Mouse (Mus musculus) layer of hippocampus, postnatal 14 days (tissue): ENCODE measurements at regions not wholly inside any gene's neighbourhood (a gene's known extent, or its start where the extent isn't known, plus 50 kb on each side); places are given as distances from the start of the nearest gene placed in this dataset.
"Not testable (repeated sequence)": the region's sequence is repeated elsewhere in the genome, so short reads cannot be mapped to it uniquely, and the experiment has no call there.

ENCODE experiments used
- DNase-seq, 2 experiments: peaks; one replicate each; pipeline ENCODE4 v3.0.0; 2021 to 2022; ENCODE audit warnings: low spot score in 2 of 2, mixed read lengths in 1 of 2

DNA sequence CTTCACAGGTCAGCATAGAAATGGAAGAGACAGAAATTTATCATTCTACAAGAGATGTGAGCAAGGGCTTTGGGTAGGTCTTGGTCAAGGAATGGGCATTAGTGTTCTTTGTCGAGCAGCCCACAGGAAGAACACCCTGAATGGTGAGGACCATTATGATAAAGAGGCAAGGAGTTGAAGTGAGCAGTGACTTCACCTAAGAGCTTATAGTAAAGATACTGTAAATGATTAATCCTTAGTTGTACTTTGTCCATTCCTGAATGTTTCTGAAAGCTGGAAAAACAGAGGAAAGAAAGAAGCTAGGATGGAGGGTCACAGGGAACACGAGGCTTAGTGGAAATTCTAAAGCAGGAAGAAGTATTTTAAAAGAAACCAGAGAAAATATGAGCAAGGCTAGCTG, 956.9 kb downstream of the Defb40 start:
- no peak for DNase-seq

DNA sequence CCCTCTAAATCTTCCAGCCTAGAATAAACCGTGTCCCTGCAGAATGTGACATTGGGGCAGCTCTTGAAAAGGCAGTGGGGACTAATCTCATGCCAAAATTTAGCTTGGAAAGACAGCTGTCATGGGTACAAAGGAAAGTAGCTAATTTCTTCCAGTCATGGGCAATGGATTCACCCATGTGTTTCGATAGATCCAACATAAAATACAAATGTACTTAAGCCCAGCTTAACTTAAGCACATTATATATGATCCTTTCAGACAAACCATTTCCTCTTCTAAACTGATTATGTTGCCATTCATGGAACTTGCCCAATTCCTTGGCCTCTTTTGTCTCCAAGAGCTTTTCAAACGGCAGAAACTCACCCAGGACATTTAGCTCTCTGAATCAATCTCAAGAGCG, 970.5 kb downstream of the Defb40 start:
- DNase-seq = no peak

DNA sequence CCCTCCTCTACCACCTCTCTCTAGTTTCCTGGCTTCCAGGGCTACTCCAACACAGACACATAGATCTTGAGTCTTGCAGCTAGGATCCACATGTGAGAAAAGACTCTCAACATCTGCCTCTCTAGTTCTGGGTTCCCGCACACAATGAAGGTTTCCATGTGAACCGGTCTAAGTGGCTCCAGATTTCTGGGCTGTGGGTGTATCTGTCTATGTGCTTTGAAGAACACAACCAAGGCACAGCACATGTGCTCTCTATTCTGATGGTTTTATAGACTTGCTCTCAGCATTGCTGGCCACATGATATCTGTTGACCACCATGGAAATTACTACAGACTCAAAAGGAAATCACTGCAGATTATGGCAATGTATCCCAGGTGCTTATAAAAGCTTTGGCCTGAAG, 972.4 kb downstream of the Defb40 start:
- DNase-seq = no peak

DNA sequence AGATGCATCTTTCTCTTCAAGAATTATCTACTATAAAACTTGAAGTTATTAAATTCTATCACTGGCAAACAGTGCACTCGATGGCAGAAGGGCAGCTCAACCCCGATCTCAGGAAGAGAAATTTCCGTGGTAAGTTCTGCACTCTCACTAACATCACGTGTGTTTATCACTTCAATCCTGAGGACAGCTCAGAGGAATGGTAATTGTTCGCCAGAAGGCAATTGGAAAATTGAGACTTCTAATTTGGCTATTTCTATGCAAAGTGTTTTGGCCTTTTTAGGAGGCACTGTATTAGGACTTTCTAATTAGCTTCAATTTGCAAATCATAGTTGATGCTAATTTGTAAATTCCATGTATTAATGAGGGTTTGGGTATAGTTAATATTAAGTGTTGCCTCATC, 977.3 kb downstream of the Defb40 start:
- no peak for DNase-seq

DNA sequence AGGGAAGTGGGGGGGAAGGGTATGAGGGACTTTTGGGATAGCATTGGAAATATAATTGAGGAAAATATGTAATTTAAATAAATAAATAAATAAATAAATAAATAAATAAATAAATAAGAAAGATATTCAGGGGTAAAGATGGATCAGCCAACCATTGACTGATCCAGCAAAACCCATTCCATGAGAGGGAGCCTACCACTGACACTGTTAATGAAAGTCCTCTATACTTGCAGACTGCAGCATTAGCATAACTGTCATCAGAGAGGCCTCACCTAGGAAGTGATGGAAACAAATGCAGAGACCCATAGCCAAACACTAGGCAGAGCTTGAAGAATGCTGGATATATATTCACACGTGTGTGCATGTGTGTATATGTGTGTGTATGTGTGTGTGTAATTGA, 993.3 kb downstream of the Defb40 start:
- no peak for DNase-seq

DNA sequence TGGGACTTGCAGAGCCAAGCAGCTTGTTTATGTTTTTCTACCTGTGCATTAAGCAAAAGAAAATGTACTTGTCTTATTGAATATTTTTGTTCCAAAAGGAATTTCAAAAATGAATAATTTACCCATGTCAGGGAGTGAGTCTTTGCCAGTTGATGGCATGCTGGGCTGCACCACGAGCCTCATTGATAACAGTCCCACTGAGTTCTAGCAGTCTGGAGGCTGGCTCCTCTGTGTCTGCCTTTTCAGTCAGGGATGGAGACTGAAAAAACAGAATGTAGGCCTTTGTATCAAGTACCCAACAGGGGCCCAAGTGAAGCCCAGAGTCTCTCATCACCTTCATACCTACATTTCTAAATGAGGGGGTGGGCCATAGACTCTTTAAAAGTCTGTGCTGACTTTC, 1029.2 kb downstream of the Defb40 start:
- no peak for DNase-seq

DNA sequence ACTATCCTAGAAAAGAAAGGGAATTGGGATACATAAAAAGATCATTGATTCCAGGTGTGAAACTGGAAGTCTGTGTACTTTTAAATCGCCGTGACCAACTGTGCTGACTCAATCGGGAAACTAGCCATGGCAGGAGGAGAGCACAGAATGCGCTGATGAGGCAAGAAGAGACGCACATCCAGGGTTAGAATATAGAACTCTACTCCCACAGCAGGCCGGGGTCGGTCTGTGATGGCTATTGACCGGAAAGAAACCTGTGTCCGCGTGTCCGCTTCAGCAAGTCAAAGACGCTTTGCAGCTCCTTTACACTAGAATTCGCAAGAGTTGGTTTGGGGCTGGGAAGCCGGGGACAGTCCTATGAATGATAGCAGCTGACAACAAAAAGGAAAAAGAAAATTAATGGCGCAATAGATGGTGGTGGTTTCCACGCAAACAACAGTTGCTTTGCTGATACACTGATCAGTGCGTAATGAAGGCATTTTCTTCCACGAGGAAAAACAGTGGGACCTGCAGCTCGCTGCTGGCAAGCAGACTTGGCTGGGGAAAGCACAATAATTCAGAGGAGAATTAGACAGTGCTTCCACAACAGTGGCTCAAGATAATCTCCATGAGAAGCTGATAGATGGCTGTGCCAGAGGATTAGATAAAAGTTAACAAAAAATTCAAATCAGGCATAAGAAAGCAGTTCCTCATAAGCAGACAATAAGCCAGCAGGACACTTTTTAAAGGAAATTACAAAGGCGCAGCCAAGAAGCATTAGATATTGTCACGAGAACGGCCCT, 1029.8 kb downstream of the Defb40 start:
- DNase-seq = peak; percentile 3 to 4

DNA sequence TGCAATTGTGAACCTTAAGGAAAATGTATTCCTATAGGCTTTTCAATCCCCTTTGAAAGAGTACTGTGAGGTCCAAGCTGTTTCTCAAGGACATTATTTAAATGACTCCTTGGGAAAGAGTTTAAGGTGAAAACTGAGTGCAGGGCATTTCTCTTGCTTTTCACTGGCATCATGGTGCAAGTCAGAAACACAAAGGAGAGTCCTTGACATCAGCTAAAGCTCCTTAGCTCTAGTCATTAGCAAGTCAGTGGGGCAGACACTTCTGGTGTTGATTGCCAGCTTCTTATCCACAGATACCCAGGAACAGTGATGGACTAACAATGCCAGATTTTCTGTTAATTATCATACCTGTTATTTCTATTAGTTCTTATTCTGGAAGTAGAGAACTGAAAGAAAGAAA, 1043.4 kb downstream of the Defb40 start:
- DNase-seq = no peak

DNA sequence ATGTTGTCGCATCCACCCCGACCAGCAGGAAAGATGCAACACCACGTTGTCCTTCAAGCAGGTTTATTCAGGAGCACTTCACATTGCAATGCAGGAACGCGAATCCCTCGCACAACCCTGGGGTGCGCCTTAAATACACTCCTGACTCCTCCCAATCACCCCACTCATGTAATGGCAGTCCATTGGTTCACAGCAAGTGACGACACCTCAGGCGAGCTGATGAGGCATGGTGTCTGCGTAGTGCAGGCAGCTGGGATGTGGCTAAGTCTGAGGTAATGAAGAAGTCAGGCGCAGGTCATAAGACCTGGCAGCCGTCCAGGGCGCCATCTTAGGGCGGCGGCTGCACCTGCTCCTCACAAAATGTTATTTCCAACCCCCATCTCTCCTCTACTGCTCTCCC, 1068.7 kb downstream of the Defb40 start:
- DNase-seq = no peak

DNA sequence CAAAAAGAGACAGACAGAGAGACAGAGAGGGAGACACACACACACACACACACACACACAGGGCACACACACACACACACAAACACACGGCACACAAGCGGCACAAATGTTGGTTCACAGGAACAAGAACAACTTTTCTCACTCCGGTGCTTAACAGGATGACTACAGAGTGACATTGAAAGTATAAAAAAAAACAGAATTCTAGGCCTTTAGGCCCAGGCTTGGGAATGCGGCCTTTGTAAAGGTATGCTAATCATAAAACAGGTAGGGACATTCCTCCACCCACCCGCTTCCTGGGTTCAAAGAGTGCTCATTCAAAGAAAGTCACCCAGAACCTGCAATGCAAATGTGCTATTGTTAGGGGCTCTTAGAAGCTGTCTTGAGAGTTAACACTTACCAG, 1089.5 kb downstream of the Defb40 start:
- not testable (repeated sequence) for DNase-seq

DNA sequence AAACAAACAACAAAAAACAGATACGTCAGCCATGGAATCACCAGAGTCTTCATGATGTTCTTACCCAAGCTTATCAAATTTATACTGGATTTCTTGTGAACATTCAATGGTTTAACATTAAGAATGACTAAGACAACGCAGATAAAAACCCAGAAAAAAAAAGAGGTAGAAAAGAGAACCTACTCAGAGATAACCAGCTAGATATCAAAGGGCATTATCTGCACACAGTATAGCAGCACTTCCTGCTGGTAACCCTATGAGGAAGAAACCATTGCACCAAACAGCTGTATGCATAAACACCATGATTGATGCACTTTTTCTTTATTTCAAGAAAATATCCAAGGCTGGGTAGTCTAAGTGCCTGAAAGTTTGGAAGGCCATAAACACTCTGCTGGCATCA, 1114.7 kb downstream of the Defb40 start:
- no peak for DNase-seq
